Mouse (Mus musculus) bone marrow macrophage, adult 2 months (primary cell): ENCODE results near the gene Hdac1.

Experiments
- CTCF ChIP-seq: IDR thresholded peaks from 2 replicates; pipeline ENCODE4 v1.5.1; 2012; ENCODE audit warnings: low read depth, mild to moderate bottlenecking, low read length, moderate library complexity
- POLR2A ChIP-seq: IDR thresholded peaks from 2 replicates; pipeline ENCODE4 v1.6.1; 2012; ENCODE audit warnings: mild to moderate bottlenecking, low read depth, low read length, borderline replicate concordance

- TF ChIP-seq POLR2A (no peak), CTCF (no peak)
Measured at GRCm38 (mm10) chr4:129573093-129573370, 30.5 kb upstream of the Hdac1 start.
